Mouse (Mus musculus) kidney, postnatal 14 days (tissue): ENCODE results near the gene Gm20826.
"Not testable (repeated sequence)": the region's sequence is repeated elsewhere in the genome, so short reads cannot be mapped to it uniquely, and the experiment has no call there.

Source experiments
- DNase-seq: peaks from one replicate; pipeline ENCODE4 v3.0.0; 2022; ENCODE audit warnings: mixed read lengths

The Gm20826 gene

DNA sequence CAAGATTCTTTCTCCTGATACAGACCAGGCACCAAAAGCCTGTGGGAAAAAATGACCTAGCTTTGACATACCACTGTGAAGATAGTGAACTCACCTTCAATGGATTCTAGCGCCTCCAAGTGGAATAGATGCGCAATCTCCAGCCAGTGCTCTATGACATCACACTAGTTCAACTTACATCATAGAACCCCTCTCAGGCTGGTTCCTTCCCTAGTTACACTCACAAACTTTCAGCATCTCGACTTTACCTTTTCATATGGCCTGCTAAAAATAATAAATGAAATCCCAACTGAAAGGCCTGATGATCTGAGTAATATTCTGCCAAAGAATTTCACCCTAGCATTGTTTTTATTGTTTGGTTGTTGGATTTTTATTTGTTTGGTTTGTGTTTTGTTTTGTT, at the start of gene Gm20826:
TSS of gene Gm20826 (minus strand) at position 101 of the 400 bp plus-strand sequence.
- not testable (repeated sequence) for DNase-seq
